Comparison of ENCODE assay signal across 8 mouse cellular contexts in the genomic region with DNA sequence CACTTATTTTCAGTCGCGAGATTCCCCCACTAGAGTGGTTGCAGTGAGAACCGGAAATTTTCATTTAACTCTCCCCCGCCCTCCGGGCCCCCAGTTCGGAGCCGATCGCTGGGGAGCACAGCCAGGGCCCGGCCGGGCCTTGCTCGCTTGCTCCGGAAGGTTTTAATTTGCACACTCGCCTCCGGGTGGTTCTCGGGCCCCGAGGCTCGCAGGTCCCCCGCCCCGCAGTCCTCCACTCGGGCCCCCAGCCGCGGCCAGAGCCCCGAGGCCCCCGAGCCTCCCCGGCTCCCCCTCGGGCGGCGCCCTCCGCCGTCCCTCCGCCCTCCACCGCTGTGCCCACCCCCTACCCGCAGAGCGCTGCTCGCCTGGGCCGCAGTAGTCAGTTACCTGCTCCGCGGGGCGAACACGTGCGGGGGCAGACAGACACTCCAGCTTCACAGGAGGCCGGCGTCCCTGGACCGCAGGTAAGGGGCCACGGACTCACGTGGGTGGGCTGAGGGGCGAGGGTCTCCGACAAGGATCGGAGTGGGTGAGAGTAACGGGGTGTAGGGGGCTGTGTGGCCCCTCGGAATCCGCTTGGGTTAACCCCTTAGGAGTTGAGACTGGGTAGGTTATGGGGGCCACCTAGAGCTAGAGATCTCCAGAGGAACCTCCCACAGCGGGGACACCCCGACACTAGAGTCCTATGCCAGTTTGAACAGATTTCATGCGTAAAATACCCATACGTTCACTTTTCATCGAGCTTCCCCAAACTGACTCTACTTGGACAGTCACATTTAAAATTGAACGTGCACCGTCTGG. TPM values are rescaled to one million over a fixed set of nuclear protein-coding genes. Genes with fewer than 3 reads are reported as not detected.
DNase-seq lines count a peak whose midpoint lies in the region; ATAC-seq and TF ChIP-seq lines count a peak whose summit lies in the region.

A gene (plus strand): TSS at position 375 of the 801 bp plus-strand sequence.

- intact Hi-C loops in left cerebral cortex, adult 2 months (cut with DNase I), result loop anchor here (10.0 kb wide), 1 partner anchor 203 kb away; a partner anchor contains a TSS

- H3K4me1 ChIP-seq in hindbrain, embryonic 13.5 days (replicated peaks), result peaks cover 32% of the 10 kb centered on the region

- peak within 1 kb of the TSS; percentile 90 for H3K4me2 ChIP-seq in hindbrain, embryonic 13.5 days

- H3K36me3 ChIP-seq in hindbrain, embryonic 13.5 days, result no peaks in the 10 kb centered on the region

- peak within 1 kb of the TSS; percentile 56 for H3K4me3 ChIP-seq in hindbrain, embryonic 13.5 days
- H3K4me3 ChIP-seq in left cerebral cortex, adult 2 months, result peak within 1 kb of the TSS; percentile 51

- DNase-seq in Muller cell, postnatal 12 days (ENCODE audit: inconsistent ontology term), result peak; percentile 71
- peak; percentile 48 to 49 for DNase-seq in cerebellum, postnatal 10 days
- DNase-seq in frontal cortex, postnatal 25 days (ENCODE audit: low spot score in 2 of 2), result peak; percentile 7 to 9
- DNase-seq in left cerebral cortex, adult 2 months (ENCODE audit: extremely low spot score in 1 of 2, low spot score in 2 of 2), result peak; percentile 16 to 32
- DNase-seq in right cerebral cortex, adult 2 months (ENCODE audit: low spot score in 2 of 2), result peak; percentile 17 to 19
- peak; percentile 62 for DNase-seq in yolk sac, embryonic 10.5 days (ENCODE audit: low spot score)

- H3K9me3 ChIP-seq in hindbrain, embryonic 13.5 days, result no peaks in the 10 kb centered on the region

- H3K27ac ChIP-seq in hindbrain, embryonic 13.5 days, result peak within 1 kb of the TSS; percentile 70
- peak within 1 kb of the TSS; percentile 50; the same call in 1 of the 2 replicates for H3K27ac ChIP-seq in left cerebral cortex, adult 2 months

- peak within 1 kb of the TSS; percentile 71 for H3K9ac ChIP-seq in hindbrain, embryonic 13.5 days

- H3K27me3 ChIP-seq in hindbrain, embryonic 13.5 days, result peaks cover 40% of the 10 kb centered on the region

- TF ChIP-seq CTCF in left cerebral cortex, adult 2 months (IDR thresholded peaks at IDR 0.05), result no peak; the same call in 1 of the 2 replicates

- ATAC-seq in hindbrain, embryonic 13.5 days (ENCODE audit: low FRiP score), result peak; percentile 37
- ATAC-seq in megakaryocyte, adult 5-6 weeks (ENCODE audit: poor library complexity, severe bottlenecking), result peak; percentile 12

- WGBS in hindbrain, embryonic 13.5 days, result under 1% methylated on average over 59 of the region's 59 CpGs

RNA-seq across cellular contexts. Expression of the gene that starts here (rescaled TPM):
- polyA plus RNA-seq in hindbrain, embryonic 13.5 days (2015; fragmentation: Nextera tagmentation; extraction: Ambion mirVana), result 11.8 and 12.3 TPM in 2 replicates
- 1 to 10 TPM; 4.2 to 6.8 TPM for total RNA-seq in left cerebral cortex, adult 2 months (2021)
- total RNA-seq in megakaryocyte, adult 5-6 weeks (2015), result 17.9 TPM in 2 replicates
- 9.7 and 18.8 TPM in 2 replicates for total RNA-seq in megakaryocyte, adult 5-6 weeks (2017)

Comparison
In these comparisons a context has a peak if more than half of its experiments do, and no peak if none do; other contexts are left out.
1. Peak in every context shown above with its lines: DNase-seq, ATAC-seq, H3K4me3 ChIP-seq and H3K27ac ChIP-seq.
2. DNase-seq: peak in every context shown above with its lines; median percentile 71 in Muller cell, postnatal 12 days; 62 in yolk sac, embryonic 10.5 days; 48 in cerebellum, postnatal 10 days; 24 in left cerebral cortex, adult 2 months; 18 in right cerebral cortex, adult 2 months; 8 in frontal cortex, postnatal 25 days.